Mouse (Mus musculus) midbrain, embryonic 11.5 days (tissue): ENCODE results near the gene Plekha5. TPM values are rescaled to one million over a fixed set of nuclear protein-coding genes. Genes with fewer than 3 reads are reported as not detected.

ENCODE experiments used
- ATAC-seq: fragments of 200-750 bp; cut with Nextera tagmentation; 2 replicates; pipeline ENCODE4 v1.8.0; 2017; ENCODE audit warnings: moderate TSS enrichment, moderate library complexity; ENCODE audit not compliant: low FRiP score
- DNase-seq: peaks from one replicate; pipeline ENCODE4 v3.0.0; 2015; ENCODE audit warnings: low spot score; ENCODE audit errors: missing footprints
- H3K27ac ChIP-seq: fragments of 300-500 bp; sonication (generic); 2 replicates; pipeline ENCODE4 v1.5.1; 2014; ENCODE audit warnings: low read depth, low read length
- H3K27me3 ChIP-seq: fragments of 300-500 bp; sonication (generic); 2 replicates; pipeline ENCODE4 v1.6.1; 2014; ENCODE audit warnings: mild to moderate bottlenecking, low read length, moderate library complexity, mixed read lengths; ENCODE audit not compliant: control insufficient read depth, insufficient read depth
- H3K36me3 ChIP-seq: fragments of 300-500 bp; sonication (generic); 2 replicates; pipeline ENCODE4 v1.6.1; 2014; ENCODE audit warnings: mild to moderate bottlenecking, low read length, moderate library complexity, mixed read lengths; ENCODE audit not compliant: control insufficient read depth, insufficient read depth
- H3K4me1 ChIP-seq: fragments of 300-500 bp; sonication (generic); 2 replicates; pipeline ENCODE4 v1.6.1; 2014; ENCODE audit warnings: low read length; ENCODE audit not compliant: control insufficient read depth, insufficient read depth
- H3K4me2 ChIP-seq: fragments of 300-500 bp; sonication (generic); 2 replicates; pipeline ENCODE4 v1.6.1; 2014; ENCODE audit warnings: mild to moderate bottlenecking, moderate library complexity
- H3K4me3 ChIP-seq: fragments of 300-500 bp; sonication (generic); 2 replicates; pipeline ENCODE4 v1.5.1; 2014; ENCODE audit warnings: low read depth, low read length
- H3K9ac ChIP-seq: fragments of 300-500 bp; sonication (generic); 2 replicates; pipeline ENCODE4 v1.6.1; 2014; ENCODE audit warnings: low read length
- H3K9me3 ChIP-seq: fragments of 300-500 bp; sonication (generic); 2 replicates; pipeline ENCODE4 v1.6.1; 2016; ENCODE audit warnings: low read length; ENCODE audit not compliant: control insufficient read depth
- WGBS: fragments of 180-500 bp; shearing (Covaris S2); extraction: QIAGEN DNeasy Blood & Tissue Kit; methylation state at CpG from one replicate; pipeline ENCODE4 v1.1.7; 2014; 5-methylcytosine and 5-hydroxymethylcytosine counted together
- polyA plus RNA-seq: library from polyadenylated mRNA; unstranded; fragments of >200 nt; fragmentation: Nextera tagmentation; extraction: Ambion mirVana; gene quantifications from 2 replicates; pipeline ENCODE4 v1.2.1, GENCODE M21; 2014

Plekha5 gene
- polyA plus RNA-seq, 1 experiment from 2014 or later, result 56.9 TPM

DNA sequence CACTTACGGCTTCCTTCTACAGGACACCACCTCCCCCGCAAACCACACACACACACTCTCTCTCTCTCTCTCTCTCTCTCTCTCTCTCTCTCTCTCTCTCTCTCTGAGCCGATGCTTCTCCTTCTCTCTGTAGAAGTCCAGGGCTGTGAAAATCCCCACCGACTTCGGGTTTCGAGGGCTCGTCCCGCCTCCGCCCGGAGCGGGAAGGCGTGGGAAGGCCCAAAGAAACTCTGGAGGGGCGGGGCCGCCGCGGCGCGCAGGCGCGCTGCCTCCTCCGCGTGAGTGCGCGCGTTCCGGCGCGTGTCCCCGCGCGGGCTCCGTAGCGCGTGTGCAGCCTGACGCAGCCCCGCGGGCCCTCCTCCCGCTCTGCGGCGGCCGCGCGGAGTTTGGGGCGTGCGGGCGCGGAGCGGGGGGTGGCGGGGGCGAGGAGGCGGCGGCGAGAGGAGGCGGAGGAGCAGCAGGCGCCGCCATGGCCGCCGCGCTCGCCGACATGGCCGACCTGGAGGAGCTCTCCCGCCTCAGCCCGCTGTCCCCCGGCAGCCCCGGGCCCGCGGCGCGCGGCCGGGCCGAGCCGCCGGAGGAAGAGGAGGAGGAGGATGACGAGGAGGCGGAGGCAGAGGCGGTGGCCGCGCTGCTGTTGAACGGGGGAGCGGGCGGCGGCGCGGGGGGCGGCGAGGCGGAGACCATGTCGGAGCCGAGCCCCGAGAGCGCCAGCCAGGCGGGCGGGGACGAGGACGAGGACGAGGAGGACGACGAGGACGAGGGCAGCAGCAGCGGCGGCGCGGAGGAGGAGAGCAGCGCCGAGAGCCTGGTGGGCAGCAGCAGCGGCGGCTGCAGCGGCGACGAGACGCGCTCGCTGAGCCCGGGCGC lies 199.6 kb downstream of the Plekha5 start:
- Histone ChIP-seq H3K4me3 (peak overlapping the region; percentile 100), H3K4me1 (peaks cover 24% of the 10 kb centered on the region), H3K36me3 (no peaks in the 10 kb centered on the region), H3K9me3 (no peaks in the 10 kb centered on the region), H3K27me3 (no peaks in the 10 kb centered on the region; the same call in 1 of the 2 replicates), H3K27ac (peak overlapping the region; percentile 86), H3K9ac (peak overlapping the region; percentile 98), H3K4me2 (peak overlapping the region; percentile 62)
- ATAC-seq (peak; percentile 94), DNase-seq (peak; percentile 99)
- WGBS, result under 1% methylated on average over 85 of the region's 117 CpGs

DNA sequence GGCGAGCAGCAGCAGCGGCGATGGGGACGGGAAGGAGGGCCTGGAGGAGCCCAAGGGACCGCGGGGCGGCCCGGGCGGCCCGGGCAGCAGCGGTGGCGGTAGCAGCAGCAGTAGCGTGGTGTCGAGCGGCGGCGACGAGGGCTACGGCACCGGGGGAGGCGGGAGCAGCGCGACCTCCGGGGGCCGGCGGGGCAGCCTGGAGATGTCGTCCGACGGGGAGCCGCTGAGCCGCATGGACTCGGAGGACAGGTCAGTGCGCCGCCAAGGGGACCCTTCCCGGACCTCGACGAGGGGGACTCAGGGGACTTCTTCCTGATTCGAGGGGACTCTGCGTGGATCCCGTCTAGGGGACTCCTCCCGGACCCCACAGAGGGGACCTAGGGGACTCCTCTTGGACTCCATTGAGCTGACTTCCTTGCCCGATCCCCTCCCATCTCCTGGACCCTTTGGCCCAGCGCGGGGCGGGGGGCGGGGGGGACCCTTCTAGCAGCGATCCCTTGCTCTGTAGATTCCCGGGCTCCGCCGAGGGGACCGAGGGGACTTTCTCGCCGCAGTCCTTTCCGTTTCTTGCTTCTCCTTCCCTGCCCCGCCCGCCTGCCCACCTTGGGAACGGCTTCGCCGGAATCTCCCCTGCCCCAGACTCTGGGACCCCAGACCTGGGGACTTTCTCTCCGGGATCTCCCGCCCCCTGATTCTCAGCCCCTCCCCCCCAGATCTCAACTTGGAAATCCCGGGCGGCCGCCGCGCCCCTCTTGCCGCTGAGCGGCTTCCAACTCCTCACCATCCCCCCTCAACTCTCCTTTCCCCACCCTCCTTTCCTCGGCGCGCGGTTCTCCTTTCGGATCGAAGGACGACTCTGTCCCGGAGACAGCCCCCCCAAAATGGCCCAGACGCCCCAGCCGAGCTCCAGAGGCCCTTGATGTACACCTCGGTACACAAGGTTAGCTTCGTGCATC lies 200.5 kb downstream of the Plekha5 start:
- peaks cover 27% of the 10 kb centered on the region for H3K4me1 ChIP-seq
- peak overlapping the region; percentile 86 for H3K27ac ChIP-seq
- H3K36me3 ChIP-seq, result no peaks in the 10 kb centered on the region
- H3K9me3 ChIP-seq, result no peaks in the 10 kb centered on the region
- DNase-seq (peak; percentile 95), ATAC-seq (peak; percentile 25)
- H3K4me2 ChIP-seq, result peak overlapping the region; percentile 62
- peak overlapping the region; percentile 100 for H3K4me3 ChIP-seq
- WGBS, result under 1% methylated on average over 77 of the region's 80 CpGs
- H3K9ac ChIP-seq, result peak overlapping the region; percentile 98
- H3K27me3 ChIP-seq, result no peaks in the 10 kb centered on the region; the same call in 1 of the 2 replicates

GRCm38 (mm10) chr6:140629176-140629859 lies 205.5 kb downstream of the Plekha5 start:
- peak; percentile 78 for DNase-seq
- ATAC-seq, result no peak
- H3K27ac ChIP-seq, result no peak overlapping the region
- H3K9me3 ChIP-seq, result no peaks in the 10 kb centered on the region
- H3K36me3 ChIP-seq, result no peaks in the 10 kb centered on the region
- H3K4me3 ChIP-seq, result no peak overlapping the region
- H3K4me2 ChIP-seq, result peak overlapping the region; percentile 1; the same call in 1 of the 2 replicates
- peaks cover 32% of the 10 kb centered on the region for H3K4me1 ChIP-seq
- WGBS, result 84% methylated on average over 4 of the region's 4 CpGs
- no peak overlapping the region for H3K9ac ChIP-seq
- H3K27me3 ChIP-seq, result no peaks in the 10 kb centered on the region

DNA sequence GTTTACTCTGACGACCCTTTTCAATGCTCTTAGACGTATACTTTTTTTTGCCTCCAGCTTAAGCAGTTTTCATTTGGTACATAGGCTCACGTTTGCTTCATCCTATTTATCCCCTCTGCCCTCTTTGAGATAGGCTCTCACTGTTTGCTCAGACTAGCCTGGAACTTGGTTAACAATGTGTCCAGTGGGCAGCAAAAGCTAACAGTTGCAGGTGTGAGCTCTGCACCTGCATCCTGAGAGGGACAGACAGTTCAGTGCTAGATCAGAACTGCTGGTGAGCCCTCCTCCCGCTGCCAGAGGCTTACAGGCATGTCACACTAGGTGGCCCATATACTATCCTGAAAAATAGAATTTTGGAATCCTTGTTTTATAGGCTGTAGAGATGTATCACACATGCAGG lies 206.5 kb downstream of the Plekha5 start:
- H3K4me1 ChIP-seq, result peaks cover 30% of the 10 kb centered on the region
- no peak overlapping the region for H3K27ac ChIP-seq
- ATAC-seq (no peak), DNase-seq (peak; percentile 75)
- no peaks in the 10 kb centered on the region for H3K36me3 ChIP-seq
- H3K4me3 ChIP-seq, result no peak overlapping the region
- H3K4me2 ChIP-seq, result no peak overlapping the region; the same call in 1 of the 2 replicates
- 39% methylated on average over 4 of the region's 4 CpGs for whole genome bisulfite sequencing
- H3K9me3 ChIP-seq, result no peaks in the 10 kb centered on the region
- no peak overlapping the region for H3K9ac ChIP-seq
- H3K27me3 ChIP-seq, result no peaks in the 10 kb centered on the region

DNA sequence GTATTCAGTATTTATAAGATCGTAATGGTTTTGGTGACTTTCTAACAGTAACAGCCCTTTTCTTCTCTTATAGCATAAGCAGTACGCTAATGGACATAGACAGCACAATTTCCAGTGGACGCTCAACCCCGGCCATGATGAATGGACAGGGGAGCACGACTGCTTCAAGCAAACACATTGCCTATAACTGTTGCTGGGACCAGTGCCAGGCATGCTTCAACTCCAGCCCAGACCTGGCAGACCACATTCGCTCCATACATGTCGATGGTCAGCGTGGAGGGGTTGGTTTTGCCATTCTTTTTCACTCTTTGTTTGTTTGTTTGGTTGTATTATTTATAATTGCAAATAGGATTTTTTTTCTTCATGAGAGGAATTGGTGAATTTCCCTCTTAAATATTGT lies 209.8 kb downstream of the Plekha5 start:
- H3K36me3 ChIP-seq, result peaks cover 9% of the 10 kb centered on the region; the same call in 1 of the 2 replicates
- no peak overlapping the region for H3K4me3 ChIP-seq
- ATAC-seq (no peak), DNase-seq (peak; percentile 71)
- H3K9me3 ChIP-seq, result no peaks in the 10 kb centered on the region
- H3K9ac ChIP-seq, result no peak overlapping the region
- WGBS, result 95% methylated on average over 8 of the region's 8 CpGs
- H3K27ac ChIP-seq, result no peak overlapping the region
- peaks cover 11% of the 10 kb centered on the region for H3K4me1 ChIP-seq
- no peak overlapping the region for H3K4me2 ChIP-seq
- no peaks in the 10 kb centered on the region for H3K27me3 ChIP-seq

DNA sequence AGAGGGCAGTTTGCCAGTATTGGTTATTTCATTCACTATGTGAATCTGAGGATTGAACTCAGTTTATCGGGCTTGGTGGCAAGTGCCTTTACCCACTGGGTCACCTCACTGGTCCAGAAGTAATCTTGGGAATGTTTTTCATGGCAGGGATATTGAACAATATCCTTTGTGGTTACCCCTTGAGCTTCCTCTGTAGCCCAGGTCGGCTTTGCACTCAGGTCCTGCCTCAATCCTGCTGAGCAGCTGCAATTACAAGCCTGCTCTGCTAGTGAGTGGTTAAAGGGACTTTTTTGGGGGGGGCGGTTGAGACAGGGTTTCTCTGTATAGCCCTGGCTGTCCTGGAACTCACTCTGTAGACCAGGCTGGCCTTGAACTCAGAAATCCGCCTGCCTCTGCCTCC lies 212.4 kb downstream of the Plekha5 start:
- Histone ChIP-seq H3K4me1 (no peaks in the 10 kb centered on the region), H3K27ac (no peak overlapping the region), H3K36me3 (peaks cover 18% of the 10 kb centered on the region; the same call in 1 of the 2 replicates), H3K9me3 (no peaks in the 10 kb centered on the region), H3K27me3 (no peaks in the 10 kb centered on the region), H3K4me2 (no peak overlapping the region), H3K4me3 (no peak overlapping the region), H3K9ac (no peak overlapping the region)
- DNase-seq (no peak), ATAC-seq (no peak)
- 95% methylated on average over 4 of the region's 4 CpGs for WGBS

- no peak for DNase-seq
Measured at GRCm38 (mm10) chr6:140642010-140642409, 218.2 kb downstream of the Plekha5 start.

GRCm38 (mm10) chr6:140642655-140643054 lies 218.8 kb downstream of the Plekha5 start:
- Histone ChIP-seq H3K4me3 (no peak overlapping the region), H3K27me3 (no peaks in the 10 kb centered on the region), H3K4me2 (no peak overlapping the region), H3K27ac (no peak overlapping the region), H3K9me3 (no peaks in the 10 kb centered on the region), H3K9ac (no peak overlapping the region), H3K4me1 (no peaks in the 10 kb centered on the region), H3K36me3 (peaks cover 28% of the 10 kb centered on the region)
- DNase-seq (no peak), ATAC-seq (no peak)
- WGBS, result 96% methylated on average over 12 of the region's 12 CpGs

More at GRCm38 (mm10) chr6:140642010-140642409, 218.2 kb downstream of the Plekha5 start:
- no peaks in the 10 kb centered on the region for H3K27me3 ChIP-seq
- no peak overlapping the region for H3K9ac ChIP-seq
- H3K36me3 ChIP-seq, result peaks cover 27% of the 10 kb centered on the region
- H3K4me3 ChIP-seq, result no peak overlapping the region
- no peaks in the 10 kb centered on the region for H3K4me1 ChIP-seq
- H3K27ac ChIP-seq, result no peak overlapping the region
- no peaks in the 10 kb centered on the region for H3K9me3 ChIP-seq
- WGBS, result 90% methylated on average over 7 of the region's 7 CpGs
- no peak for ATAC-seq
- no peak overlapping the region for H3K4me2 ChIP-seq
